Mouse (Mus musculus) WW6 (cell line): ENCODE results near the gene 1700018B08Rik.

ENCODE experiments used
- DNase-seq: peaks from one replicate; pipeline ENCODE4 v3.0.0-alpha.2; 2013; ENCODE audit warnings: low read depth, low spot score

1700018B08Rik gene

DNA sequence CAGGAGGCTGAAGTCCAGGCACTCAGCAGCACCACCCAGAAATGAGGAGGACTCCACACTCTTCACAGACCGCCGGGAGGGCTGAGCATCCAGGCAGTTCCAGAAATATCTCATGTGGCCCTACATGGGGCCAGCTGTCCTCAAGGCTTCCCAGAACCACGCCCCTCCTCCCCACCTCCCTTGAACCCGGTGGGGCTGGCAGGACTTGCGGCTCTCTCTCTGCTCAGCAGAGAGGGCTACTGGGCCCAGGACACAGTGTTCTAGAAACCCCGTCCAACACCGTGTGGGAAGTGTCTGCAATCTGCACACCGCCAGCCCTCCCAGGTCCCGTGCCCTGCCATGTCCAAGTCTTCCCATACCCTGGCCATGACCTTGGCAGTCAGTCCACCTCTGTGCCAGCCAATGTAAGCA, 18.8 kb upstream of the 1700018B08Rik start:
- DNase-seq: no peak

GRCm38 (mm10) chr8:121561636-121562345, 17.7 kb upstream of the 1700018B08Rik start:
- DNase-seq: no peak

DNA sequence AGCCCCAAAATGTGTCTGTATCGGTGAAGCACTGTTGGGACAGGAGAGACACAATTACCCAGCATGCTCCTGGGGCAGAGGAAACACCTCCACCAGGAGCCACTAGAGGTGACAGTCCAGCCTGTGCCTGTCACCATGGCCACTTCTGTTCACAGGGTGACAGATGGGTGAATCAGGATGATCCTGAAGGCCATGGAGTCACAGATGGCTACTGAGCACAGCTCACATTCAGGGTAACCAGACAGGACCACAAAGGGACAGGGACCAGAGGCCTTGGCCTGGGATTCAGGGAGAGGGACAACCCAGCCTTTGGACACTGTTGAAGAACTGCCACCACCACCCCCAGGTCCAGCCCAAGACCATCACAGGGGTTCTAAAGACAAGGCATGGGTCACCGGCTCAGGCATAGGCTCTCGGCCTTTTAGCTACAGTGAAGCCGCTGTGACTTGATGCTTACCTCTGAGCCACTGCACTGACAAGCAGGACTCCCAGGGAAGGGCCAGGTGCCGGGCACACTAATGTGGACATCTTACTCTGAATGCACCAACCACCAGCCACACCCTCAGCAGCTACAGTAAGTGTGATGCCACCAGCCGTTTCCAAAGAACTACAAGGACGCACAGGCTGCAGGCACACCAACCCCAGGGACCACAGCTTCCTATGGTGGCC, 16.4 kb upstream of the 1700018B08Rik start:
- DNase-seq: no peak

DNA sequence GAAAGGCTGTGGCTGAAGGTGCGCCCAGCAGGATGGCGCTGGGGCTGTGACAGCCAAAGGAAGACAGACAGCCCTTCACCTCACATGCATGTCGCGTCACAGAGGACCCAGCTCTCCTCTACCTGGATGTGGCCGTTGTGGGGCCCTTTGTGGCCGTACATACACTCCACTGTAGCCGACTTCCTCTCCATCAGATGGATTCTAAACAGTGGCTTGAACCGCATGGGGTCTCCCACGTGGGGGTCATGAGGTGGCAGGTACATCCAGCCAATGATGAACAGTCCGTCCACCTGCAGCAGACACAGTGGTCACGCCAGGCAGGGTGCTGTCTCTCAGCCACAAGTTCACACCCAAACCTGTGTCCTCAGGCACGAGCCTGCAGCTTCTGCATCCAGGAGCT, 15.7 kb upstream of the 1700018B08Rik start:
- no peak for DNase-seq

- no peak for DNase-seq
Measured at GRCm38 (mm10) chr8:121558538-121558937, 14.4 kb upstream of the 1700018B08Rik start.

DNA sequence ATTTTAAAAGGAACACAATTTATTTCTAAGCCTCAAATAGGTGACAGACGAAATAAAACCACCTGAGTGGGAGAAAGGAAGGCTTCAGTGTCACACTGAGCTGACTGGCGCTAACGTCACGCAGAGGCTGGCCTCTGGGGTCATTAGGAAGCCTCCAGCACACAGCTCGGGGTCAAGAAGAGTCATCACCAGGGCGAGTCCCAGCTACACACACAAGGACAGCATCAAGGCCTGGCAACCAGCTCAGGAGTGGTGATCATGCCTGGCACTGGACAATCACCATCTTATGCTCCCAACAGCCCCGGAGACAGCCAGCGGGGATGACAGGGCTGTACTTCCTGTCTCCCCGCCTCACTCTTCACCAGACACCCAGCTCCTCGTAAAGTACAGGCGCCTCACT, 13.6 kb upstream of the 1700018B08Rik start:
- no peak for DNase-seq

GRCm38 (mm10) chr8:121553831-121554475, 9.8 kb upstream of the 1700018B08Rik start:
- no peak for DNase-seq

DNA sequence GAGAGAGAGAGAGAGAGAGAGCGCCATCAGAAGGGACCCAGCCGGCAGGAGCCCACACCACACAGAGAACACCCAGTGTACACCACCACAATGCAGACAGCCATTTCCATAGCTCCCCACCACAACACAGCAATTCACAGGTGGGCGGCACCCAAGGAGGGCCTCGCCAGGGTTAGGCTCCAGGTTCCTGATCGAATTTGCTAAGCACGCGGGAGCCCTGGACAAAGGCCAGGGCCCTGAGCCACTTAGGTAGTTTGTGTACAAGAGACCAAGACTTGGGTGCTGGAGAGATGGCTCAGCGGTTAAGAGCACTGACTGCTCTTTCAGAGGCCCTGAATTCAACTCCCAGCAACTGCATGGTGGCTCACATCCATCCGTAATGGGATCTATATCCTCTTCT, 8.4 kb upstream of the 1700018B08Rik start:
- DNase-seq: no peak

DNA sequence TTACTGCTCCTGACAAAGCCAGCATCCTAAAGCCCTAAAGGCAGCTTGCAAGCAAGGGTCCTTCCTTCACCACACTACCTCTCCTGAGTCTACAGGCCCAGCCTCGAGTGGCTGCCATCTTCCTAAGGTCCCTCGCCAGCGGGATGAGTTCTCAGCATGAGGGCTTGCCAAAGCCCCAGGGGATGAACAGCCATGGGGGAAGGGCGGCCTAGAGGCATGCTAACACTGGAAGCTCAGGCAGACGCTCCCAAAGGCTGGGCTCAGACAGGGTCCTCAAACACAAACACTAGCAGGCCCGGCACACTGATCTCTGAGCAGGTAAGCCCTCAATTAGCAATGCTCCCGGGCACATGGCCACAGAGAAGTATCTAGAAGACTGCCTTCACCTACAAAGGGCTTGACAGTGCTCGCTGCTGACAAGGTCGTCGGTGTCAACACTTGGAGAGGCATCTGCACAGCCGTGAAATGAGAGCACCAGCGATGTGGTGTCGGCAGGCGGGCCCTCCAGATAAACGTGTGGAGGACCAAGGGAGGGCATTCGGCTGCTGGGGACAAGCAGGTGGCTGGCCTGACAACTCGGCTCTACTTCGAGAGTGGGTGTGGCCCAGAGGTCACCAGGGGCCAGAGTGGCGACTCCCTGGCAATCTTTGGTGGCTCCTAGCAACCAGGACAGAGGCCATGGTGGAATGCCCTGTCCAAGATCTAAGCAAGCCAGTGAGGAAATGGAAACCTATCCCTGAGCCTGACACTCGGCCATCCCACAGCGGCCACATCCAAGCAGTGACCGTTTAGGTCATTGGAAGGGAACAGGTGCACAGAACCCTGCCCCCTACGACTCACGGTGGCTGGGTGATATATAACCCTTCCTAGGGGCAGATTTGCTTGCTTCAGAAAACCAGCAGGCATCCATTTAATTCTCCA, 7.2 kb upstream of the 1700018B08Rik start:
- no peak for DNase-seq

- DNase-seq: no peak
Measured at GRCm38 (mm10) chr8:121550056-121550455, 5.9 kb upstream of the 1700018B08Rik start.

DNA sequence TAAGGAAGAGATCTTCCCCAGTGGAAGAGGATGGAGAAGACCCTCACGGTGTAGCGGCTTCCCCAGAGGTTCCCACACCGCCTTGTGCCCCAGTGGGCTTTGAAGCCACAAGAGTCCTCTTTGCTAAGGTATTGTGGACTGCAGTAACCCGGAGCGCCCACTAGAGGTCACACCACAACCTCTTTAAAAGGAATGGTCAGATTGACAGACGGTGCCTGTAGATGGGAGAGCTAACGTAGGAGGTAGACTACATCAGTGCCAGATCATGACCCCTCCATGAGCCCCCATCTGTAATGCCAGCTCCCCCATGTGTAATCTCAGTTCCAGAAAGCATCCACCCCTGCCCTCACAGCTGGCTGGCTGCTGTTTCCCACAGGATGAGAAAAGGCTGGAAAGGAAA, 3.0 kb upstream of the 1700018B08Rik start:
- peak; percentile 65 for DNase-seq

GRCm38 (mm10) chr8:121544936-121545335, 816 bp upstream of the 1700018B08Rik start:
- no peak for DNase-seq

DNA sequence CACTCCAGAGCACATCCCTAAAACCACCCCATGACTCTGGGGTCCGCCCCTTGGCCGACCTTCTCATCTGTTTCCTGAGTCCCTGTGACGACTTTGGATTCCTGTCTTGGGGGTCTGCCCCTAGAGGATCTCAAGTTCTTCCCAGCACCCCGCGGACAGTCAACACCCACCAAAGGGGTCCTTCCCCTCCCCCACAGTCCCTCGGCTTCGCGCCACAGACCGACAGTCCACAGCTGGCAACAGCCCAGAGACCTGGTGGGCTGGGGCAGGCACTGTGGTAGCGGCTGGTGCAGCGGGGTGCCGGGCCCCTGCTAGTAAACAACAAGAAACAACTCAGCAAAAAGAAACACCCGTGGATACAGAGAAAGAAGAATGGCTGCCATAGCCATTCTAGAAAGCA, 1.2 kb downstream of the 1700018B08Rik start:
- DNase-seq: no peak

GRCm38 (mm10) chr8:121541862-121542261, 2.3 kb downstream of the 1700018B08Rik start:
- DNase-seq: peak; percentile 47

DNA sequence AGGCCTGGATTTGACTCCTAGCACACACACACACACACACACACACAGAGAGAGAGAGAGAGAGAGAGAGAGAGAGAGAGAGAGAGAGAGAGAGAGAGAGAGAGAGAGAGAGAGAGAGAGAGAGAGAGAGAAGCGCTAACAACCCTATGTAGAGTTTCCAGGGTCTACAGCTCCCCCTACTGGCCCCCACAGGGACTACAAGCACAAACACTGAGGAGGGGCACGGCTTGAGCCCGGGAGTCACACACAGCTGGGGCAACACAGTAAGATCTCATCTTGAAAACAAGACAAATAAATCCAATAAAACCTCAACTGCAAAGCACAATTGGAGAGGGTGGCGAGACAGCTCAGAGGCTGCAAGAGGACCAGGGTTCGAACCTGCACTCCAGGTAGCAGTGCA, 11.7 kb downstream of the 1700018B08Rik start:
- DNase-seq: no peak

DNA sequence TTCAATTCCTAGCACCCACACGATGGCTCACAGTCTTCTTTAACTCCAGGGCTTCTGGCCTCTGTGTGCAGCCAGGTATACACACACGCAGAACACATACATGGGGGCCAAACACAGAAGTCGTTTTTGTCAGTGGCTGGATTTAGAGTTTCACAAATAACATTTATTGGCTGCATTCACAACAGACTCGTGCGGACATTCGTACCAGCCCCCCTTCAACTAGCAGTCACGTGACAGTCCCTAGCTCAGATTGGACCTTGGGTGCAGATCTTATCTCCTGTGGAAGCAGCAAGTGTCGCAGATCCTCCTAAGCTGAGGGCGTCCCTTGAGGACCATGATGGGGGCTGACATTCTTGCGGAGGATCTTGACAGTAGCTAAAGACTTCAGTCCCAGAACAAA, 13.5 kb downstream of the 1700018B08Rik start:
- DNase-seq: no peak

DNA sequence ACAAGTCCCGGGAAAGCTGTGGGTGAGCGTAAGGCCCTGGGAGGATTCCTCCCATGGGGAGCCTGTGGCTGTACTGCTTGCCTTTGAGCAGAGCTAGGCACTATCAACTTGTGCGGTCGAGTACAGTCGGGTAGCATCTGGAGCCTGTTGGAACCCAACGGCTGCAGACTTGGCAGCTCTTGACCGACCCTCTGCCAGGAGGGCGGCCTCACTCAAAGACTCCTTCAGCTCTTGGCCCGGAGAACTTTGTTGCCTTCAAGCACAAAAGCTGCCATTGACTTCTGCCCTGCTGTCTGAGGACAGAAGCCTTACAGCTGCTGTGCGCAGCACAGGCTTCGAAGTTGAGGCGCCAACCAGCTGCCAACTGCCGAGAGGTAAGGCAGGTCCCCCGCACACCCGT, 15.3 kb downstream of the 1700018B08Rik start:
- DNase-seq: no peak

GRCm38 (mm10) chr8:121527751-121528150, 16.4 kb downstream of the 1700018B08Rik start:
- DNase-seq: no peak

DNA sequence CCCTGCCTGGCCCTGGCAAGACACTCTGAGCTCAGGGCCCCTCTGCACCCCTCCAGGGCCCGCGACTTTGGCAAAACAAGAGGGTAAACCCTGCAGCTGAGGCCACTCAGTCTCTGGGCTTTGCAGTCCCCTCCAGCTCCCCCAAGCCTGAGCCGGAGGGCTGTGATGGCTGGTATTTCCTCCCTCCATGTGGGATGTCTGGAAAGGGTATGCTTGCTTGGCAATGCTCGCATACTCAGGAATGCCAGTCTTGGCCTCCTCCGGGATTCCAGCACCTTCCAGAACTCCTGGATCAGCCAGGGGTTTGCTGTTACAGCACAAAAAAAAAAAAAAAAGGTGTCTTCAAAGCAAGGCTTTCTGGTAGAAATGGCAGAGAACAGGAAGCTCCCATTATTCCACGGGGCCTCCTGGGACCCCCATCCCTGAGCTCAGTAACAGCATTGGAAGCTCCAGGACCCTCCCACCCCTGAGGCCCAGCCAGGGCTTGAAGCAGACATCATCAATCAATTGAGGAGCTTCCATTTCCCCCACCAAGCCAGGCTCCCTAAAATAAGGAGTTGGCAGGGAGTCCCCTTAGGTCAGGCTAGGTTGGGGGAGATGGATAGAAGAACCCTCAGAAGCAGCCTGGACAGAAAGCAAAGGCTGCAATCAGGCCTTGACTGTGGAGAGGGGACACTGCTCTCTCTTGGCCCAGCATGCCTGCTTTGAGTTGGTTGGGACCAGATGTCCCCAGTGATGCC, 17.1 kb downstream of the 1700018B08Rik start:
- no peak for DNase-seq

- no peak for DNase-seq
Measured at GRCm38 (mm10) chr8:121525111-121525818, 18.9 kb downstream of the 1700018B08Rik start.
